Mouse (Mus musculus): ENCODE results near the gene Vps9d1.
"Not testable (repeated sequence)": the region's sequence is repeated elsewhere in the genome, so short reads cannot be mapped to it uniquely, and the experiment has no call there.

Gene Vps9d1

DNA sequence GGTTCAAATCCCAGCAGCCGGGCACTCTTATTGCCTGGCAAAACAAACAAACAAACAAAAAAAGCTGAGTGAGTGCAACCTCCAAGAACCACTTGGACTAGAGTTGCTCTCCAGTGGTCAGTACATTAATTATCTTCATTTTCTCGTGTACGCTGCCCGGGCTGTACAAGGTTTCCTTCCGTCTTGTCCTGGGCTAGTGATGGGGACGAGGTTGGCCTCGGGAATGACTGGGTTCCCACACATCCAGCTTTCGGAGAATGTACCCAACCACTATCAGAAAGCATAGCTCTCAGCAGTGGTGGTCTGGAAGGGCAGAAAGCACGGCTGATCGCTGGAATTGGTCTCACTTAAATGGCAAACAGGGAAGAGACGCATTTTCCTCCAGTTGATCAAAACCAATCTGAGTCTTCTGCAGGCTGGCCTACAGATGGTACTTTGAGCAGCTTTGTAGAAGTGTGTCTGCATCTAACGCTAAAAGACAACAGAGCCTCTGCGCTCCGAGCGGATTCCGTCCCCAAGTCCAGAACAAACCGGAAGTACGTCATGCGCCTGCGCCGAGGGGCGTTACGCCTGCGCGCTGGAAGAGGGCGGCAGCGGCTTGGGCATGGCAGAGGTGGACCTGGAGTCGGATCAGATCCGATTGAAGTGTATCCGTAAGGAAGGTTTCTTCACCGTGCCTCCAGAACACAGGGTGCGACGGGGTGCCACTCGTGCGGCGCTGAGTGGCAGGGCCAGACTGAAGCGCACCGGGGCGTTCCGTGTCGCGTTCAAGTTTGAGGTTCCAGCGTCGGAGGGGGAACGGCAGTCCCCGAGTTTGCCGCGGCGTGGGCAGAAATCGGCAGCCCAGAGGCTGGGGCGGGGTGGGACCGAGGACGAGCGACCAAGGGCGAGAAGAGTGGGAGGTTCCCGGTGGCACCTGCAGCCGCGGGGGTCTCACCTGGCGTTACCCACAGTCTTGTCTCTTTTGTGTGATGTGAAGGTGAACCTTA is 29.6 kb downstream of the Vps9d1 start, which contains the start of gene Cdk10:
Gene Cdk10 (plus strand): TSS at position 565 of the 989 bp plus-strand sequence.
- ATAC-seq (ENCODE audit: insufficient number of reproducible peaks, low FRiP score, low TSS enrichment), result peak; percentile 85; the same call in 1 of the 2 replicates

DNA sequence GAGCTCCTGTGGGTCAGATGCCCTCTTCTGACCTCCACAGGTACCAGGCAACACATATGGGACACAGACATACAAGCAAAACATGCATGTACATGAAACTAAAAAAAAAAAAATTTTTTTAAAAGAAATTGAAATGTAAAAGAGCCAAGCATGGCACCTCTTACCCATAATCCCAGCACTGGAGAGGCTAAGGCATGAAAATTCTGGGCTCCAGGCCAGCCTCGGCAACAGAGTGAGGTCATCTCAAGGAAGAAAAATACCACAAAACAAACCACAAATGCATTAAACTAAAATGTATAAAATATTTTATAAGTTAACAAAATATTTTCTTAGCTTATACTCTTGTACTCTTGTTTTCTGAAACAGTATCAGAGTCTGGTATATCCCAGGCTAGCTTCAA is 33.2 kb downstream of the Vps9d1 start:
- no peak for ATAC-seq (ENCODE audit: insufficient number of reproducible peaks, low FRiP score, low TSS enrichment)

DNA sequence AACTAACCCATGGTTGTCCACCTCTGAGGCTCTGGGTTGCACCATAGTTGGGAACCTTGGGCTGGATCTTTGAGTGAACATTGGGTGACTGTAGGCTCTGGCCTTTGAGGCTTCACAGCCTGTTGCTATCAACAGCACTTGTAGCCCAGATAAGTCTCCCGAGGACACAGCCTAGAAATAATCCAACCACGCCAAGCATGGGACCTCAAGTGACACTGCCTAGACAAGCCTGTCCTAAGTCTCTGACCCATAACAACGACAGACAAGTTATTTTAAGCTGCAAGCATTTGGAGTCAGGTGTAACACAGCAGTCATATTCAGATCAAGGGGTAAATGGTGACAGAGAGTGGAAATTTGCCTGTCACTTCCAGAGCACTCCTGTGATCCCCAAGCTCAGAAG is 38.7 kb downstream of the Vps9d1 start:
- ATAC-seq (ENCODE audit: insufficient number of reproducible peaks, low FRiP score, low TSS enrichment), result no peak

- peak; percentile 27; the same call in 1 of the 2 replicates for ATAC-seq (ENCODE audit: insufficient number of reproducible peaks, low FRiP score, low TSS enrichment)
These were observed 40.9 kb downstream of the Vps9d1 start for GRCm38 (mm10) chr8:123213118-123213772.

- ATAC-seq (ENCODE audit: insufficient number of reproducible peaks, low FRiP score, low TSS enrichment), result peak; percentile 78
These were observed 41.6 kb downstream of the Vps9d1 start, which contains the start of the genes Chmp1a and Spata33 for GRCm38 (mm10) chr8:123212321-123213117. TSS of gene Chmp1a (minus strand) at chr8:123212763. TSS of gene Spata33 (plus strand) at chr8:123212832.

- no peak for ATAC-seq (ENCODE audit: insufficient number of reproducible peaks, low FRiP score, low TSS enrichment)
These were observed 42.3 kb downstream of the Vps9d1 start for GRCm38 (mm10) chr8:123211876-123212275.

DNA sequence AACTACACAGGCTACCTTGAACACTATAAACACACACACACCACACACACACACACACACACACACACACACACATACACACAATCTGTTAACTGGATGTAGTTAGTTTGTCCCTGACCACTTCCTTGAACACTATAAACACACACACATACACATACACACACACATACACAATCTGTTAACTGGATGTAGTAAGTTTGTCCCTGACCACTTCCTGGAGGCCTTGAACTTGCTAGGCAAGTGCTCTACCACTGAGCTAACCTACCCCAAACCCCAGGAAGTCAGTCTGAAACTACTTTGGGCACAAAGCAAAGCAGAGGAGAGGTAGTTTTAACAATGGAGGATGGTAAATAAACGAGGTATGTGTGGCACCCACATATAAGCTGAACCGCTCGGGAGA is 50.6 kb downstream of the Vps9d1 start:
- ATAC-seq (ENCODE audit: insufficient number of reproducible peaks, low FRiP score, low TSS enrichment), result no peak

DNA sequence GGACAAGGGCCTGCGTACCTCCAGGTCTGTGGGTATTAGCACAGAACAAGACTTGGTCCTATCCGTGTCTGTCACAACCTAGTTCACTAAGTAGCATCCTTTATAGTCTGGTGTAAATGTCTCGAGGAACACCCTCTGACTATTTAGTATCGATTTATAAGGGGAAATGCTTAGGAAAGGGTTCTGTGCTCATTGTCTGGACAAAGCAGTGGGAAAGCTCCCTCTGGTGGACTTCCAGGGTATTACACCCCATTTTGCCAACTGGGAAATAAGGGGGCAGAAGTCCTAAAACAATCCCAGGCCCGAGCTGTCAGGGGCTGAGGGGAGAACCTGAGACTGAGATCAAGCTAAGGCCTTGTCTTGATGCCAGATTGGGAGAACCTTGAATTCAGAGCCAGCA is 51.9 kb downstream of the Vps9d1 start:
- 0 out of 2 replicates have a peak, but pooled peaks have one; percentile 15 for ATAC-seq (ENCODE audit: insufficient number of reproducible peaks, low FRiP score, low TSS enrichment)

DNA sequence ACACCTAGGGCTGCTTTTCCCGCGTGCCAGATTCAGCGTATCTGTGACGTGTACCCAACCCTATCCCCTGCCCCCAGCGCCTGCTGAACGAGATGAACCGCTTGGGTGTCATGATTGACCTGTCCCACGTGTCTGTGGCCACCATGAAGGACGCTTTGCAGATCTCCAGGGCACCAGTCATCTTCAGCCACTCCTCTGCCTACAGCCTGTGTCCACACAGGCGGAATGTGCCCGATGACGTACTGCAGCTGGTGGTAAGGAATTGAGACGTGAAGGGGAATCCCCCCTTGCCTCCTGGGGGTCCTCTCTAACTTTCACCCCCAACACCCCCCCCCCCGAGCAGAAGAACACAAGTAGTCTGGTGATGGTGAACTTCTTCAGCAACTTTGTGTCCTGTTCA is 54.3 kb downstream of the Vps9d1 start:
- ATAC-seq (ENCODE audit: insufficient number of reproducible peaks, low FRiP score, low TSS enrichment), result no peak

GRCm38 (mm10) chr8:123197016-123197415 is 57.1 kb downstream of the Vps9d1 start:
- ATAC-seq (ENCODE audit: insufficient number of reproducible peaks, low FRiP score, low TSS enrichment), result not testable (repeated sequence)

DNA sequence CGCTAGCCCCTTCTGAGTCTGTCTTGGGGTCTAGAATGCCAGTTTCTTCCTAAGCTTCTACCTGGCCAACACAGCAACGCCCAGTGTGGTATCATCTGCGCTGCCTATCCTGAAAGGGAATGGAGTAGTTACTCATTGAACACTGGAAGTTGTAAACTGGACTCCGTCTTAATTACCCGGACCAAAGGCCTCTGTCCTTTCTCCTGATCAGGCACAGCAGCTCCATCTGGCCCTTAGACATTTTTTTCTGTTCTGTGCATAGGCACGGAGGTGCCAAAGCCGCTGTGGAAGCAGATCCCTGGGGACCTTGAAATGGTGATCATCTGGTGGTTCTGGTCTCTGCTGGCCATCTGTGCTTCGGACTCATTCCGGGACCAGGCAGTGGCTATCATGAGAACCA is 60.4 kb downstream of the Vps9d1 start:
- no peak for ATAC-seq (ENCODE audit: insufficient number of reproducible peaks, low FRiP score, low TSS enrichment)

Data from cerebellum, adult (tissue).